Mouse (Mus musculus) embryo, embryonic 10 days (tissue): ENCODE measurements around the gene Kalrn.

Source experiments
- DNase-seq: peaks from one replicate; pipeline ENCODE4 v3.0.0-alpha.2; 2015; ENCODE audit warnings: low spot score

The Kalrn gene

DNA sequence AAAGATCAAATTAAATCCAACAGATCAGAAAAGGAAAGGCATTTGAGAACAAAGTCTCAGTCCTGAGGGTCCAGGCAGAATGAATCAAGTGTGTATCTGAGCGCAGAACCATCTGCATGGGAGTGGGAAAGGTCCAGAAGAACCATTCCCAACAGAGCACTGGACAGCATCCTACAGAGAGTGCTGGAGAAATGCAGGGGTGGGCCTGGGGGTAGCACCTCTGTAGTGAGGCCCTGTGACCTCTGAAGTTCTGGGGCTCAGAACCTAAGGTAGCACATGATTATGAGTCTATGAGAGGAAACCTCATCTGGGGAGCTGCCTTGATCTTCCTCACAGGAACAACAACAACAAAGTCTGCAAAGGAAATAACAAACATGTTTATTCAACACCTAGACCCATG, 20.6 kb downstream of the Kalrn start:
- DNase-seq, result no peak

DNA sequence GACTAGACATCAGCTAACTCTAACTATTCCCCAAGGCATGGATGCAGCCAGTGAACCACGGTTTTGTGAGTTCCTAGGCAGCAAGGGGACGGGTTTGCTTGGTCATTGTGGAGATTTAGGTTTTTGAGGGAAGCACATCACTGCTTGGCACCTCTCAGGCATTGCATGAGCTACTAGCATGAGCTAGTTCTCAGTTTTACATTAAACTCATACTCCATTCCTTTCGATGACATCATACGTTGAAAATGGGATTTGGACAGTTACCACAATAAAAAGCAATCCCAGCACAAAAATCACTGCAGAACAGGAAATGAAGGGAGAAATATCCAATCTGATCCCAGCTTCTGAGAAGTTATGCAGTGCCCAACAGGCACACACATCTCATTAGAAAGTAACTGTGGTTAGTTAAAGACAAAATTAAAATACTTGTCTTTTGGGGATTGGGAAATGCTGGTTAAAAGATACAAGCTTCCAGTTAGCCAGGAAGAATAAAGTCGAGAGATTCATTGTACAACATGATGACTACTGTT, 23.8 kb downstream of the Kalrn start:
- no peak for DNase-seq

DNA sequence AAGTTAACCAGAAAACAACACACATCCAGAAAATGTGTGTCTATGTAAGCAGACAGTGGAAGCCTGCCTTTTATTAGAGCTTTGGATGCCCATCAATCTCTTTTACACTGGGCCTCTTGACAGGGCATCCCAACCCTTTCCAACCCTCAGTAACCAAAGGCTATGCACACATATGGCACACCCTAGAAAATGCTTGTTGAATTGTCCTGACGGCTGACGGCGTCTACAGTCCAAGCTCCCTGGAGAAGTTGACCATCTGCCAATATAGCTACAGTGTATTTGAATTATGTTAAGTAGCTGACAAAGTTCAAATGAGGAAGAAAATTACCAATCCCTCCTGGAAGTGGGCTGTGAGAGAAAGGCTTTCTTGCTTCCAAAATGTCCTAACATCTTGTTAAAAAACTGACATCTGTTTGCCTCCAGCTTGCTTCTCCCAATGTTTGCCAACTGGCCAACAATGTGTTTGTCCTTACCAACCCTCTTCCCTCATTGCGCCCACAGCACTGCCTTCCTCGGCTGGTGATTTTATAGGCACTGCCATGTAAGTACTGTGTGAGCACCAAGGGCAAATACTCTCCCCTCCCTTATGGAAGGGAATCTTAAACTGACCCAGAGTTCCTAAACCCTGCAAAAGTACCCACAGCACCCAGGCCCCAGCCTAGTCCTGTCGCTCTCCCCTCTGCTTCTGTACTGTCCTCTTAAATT, 26.4 kb downstream of the Kalrn start:
- no peak for DNase-seq

DNA sequence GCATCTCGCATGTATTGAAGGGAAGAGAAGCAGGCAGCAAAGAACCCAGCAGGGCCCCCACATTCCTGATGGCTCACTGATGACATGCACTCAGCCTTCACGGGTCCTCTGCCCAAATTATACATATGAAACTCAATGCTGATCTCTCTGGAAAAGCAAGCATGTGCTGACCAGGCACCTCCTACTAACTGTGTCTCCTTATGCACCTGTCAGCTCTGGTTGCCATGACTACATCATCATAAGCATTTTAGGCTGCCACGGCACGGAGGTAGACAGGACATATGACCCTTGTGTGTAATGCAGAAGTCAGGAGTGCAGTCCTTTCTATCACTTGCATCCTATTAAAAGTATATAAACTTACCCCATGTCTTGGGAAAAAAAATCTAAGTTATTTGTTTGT, 29.6 kb downstream of the Kalrn start:
- DNase-seq, result no peak

DNA sequence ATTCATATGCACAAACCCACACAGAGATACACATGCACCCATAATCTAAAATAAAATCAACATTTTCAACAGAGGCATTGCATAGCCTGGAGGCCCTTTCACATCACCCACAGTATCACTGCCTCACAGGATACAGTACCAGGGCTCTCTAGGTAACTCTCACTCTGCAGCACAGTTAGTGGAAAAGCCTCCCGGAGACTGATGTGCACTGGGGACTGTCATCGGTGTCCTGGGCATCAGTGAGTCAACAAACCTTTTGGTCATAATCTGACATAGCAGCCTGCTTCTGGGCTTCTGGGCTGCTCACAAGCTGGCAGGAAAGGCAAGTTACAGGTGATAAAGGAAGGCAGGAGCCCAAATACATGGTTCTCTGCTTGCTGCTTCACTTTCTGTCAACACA, 31.0 kb downstream of the Kalrn start:
- DNase-seq, result no peak

DNA sequence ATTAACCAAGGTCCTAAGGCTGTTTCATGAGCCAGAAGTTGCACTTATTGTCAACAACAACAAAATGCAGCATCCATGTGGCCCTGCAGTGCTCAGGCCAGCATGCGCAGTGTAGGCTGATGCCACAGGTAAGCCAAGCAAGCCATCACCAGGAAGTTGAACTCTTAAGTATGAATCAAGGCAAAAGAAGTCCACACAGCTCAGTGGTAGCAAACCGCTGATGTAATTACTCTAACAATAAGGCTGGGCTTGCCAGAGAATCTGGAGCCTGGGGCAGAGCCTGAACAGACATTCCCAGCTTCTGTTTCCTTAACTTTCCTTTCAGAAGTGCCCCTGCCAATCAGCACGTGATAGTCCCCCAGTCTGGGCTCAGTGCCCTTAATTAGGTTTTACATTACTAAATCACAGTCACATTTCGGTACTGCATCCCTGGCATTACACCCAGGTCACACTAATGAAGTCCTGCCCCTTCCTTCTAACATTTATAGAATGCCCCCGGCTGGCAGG, 34.6 kb downstream of the Kalrn start:
- no peak for DNase-seq

DNA sequence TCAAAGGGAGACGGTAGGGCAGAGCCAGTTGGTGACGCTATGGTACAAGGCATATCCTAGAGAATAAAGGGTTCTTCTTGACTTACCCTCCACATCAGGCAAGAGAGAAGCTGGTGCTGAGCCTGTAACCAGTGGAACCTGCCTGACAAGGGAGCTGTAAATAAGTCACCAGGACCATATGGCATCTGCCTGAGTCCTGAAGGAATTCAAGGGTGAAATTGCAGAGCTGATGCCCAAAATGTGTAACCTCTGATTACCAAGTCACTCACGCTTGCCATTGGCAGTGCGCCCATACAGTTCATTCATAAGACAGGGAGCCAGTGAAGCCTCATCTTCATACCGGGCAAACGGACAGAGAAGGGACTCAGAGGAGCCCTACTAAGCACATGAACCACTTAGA, 37.0 kb downstream of the Kalrn start:
- DNase-seq, result no peak

DNA sequence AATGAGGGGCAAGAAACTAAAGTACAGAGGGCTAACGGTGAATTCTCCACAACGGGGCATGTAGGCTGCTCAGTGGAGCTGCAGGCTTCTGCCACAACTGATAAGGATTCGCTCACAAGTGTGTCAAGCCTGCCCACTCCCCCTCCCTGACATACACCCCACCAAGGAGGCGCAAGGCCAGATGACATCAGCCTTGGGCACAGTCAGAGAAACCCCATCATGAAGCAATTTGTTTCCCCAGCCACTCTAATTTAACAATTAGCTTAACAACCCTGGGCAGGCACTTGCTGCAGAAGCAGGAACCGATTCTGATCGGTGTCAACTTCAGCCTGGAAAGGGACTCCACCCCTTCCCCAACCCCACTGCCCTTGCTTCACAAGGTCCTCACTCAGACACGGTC, 38.2 kb downstream of the Kalrn start:
- DNase-seq, result no peak

DNA sequence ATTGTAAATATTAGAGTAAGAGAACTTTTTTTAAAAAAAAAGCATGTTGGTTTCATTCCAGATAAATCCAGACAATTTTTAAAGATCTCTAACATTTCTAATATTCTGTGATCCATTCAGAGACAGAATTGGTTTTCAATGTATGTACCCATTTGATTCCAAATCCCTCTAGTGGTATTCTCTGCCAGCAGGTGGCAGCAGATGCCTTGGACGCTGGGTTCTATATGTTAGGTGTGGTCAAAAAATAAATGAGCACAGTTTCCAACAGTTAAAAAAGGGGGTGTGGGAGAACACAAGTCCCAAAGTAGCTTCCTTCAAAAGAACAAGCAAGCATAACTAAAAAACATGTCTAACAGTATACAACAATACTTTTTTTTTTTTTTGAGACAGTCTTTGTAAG, 41.8 kb downstream of the Kalrn start:
- DNase-seq, result peak; percentile 79

DNA sequence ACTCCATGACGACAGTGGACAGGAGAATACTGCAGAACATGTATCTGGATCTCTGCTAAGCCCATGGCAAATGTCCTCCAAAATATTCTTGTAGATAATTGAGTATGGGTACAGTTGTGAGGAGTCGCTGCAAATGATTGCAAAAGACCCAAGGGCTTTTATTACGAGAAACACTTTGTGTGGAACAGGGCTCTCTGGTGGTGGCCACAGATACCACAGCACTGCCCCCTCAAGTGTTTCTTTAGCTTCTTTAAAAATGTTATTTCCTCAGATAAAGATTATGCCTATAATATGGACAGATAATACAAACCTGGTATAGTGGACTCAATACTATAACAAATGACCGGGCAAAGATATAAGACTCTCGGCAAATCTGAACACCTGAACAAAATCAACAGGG, 43.3 kb downstream of the Kalrn start:
- no peak for DNase-seq

DNA sequence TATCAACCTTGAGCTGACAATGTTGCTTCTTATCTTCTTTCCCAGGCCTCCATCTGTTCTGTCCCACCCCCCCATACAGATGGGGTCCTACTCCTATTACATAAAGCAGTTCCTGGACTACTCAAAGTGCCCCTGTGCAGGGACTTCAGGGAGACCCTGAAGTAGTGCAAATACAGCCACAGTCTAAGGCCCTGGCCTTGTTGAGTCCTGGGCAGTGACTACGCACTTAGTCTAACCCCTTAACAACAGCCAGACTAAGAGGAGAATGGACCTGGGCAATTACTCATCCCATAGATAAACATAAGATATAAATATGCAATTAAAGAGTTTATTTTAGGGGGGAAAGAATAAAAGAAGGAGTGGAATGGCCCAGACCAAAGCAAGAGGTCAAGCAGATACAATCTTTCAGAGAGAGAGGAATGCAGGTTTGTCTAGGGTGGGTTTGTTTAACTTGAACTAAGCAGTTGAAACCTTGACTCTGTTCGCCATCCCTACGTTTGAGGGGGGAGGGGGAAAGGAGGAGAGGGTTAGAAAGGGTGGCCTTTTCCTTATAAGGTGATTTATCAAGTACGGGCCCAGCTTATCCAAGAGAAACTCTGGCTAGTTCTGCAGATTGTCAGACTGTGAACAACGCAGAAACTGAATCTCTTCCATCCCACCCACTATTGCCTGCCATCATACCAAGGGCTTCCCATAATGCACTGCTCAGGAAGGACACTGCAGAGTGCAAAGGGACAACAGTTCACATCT, 44.9 kb downstream of the Kalrn start:
- no peak for DNase-seq

DNA sequence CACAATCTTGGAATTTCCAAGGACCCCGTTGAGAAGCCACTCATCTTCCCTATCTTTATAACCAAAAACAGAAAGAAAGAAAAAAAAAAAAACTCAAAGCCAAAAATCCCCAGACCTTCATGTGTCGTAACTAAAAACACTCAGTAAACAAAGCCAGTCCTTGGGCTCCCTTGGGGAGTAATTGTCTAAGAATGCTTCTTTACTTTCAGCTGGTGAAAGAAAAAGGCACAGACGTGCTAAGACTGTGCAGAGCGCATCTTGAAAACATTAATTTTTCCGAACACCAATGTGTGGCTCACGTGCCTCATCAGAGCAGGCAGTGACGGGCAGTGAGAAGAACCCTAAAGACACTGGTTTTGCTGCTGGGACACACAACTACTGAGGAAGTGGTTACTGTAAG, 47.0 kb downstream of the Kalrn start:
- no peak for DNase-seq

DNA sequence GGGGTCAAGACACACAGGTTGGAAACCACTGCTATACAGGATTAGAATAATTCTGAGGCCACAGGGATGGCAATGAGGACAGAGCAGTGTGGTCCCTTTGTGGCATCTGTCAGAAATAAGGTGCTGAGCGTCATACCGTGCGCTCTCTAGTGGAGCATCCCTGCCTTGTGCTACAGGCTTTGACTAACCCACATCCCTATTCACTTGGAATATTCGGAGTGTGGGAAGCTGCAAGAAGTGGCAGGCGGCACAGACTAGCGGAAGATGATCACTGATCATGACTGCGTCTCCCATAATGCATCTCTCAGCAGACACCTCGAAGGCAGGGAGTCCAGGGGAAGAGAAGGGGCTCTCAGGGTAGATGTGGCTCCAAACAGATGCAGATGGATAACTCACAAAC, 47.5 kb downstream of the Kalrn start:
- DNase-seq, result no peak

DNA sequence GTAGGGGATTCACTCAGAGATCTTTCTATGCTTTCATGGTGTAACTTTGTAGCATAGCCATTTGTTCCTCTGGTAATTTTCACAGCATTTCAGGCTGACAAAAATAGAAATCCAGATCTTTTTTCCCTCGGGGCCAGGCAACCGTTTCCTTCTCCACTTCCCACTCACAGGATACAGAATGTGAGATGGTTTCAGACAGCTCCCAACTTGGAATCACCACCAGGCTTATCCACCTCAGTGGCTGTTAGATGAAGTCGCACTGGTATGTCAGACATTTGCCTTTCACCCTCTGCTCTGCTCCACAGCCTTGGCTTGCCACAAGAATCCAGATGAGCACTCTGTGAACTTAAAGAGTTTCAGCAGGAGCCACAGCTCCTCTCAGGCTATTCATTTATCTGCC, 48.1 kb downstream of the Kalrn start:
- no peak for DNase-seq

DNA sequence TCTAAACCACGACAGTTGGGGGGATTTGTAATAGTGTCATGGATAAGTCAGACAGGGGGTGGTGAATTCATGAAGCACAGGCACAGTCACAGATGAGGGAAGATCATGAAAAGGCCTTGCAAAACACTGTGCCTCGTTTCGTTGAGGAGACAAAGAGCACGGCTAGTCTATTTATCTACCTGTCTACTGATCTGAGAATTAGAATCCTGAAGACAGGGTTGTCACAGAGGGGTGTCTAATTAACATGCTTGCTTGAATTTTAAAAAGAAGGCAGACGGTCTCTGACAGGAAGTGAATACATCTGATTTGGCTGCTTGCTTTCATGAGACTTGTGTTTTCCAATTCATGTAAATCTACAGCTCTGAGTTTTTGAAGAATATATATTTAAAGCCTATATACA, 52.3 kb downstream of the Kalrn start:
- no peak for DNase-seq

DNA sequence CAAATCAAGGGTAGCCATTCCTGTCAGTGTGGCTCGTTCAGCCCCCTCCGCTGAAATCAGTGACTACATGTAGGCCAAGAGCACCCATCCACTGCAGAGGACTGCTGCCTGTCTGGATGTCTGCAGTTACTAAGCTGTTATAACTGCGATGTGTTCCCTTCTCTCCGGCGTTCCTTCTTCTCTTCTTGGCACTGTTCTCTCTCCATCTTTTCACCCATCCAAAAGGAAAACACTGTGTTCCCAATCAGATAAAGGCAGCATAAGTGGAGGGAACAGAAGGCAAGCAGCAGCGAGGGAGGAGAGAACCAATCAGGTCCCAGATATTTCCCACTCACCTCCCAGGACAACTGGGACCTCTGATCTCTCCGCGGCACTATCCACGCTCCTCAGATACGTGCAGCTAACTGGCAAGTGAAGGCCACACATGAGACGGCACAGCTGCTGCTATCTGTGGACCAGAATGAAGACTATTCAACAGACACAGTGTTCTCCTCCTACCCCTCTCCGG, 56.4 kb downstream of the Kalrn start:
- no peak for DNase-seq

DNA sequence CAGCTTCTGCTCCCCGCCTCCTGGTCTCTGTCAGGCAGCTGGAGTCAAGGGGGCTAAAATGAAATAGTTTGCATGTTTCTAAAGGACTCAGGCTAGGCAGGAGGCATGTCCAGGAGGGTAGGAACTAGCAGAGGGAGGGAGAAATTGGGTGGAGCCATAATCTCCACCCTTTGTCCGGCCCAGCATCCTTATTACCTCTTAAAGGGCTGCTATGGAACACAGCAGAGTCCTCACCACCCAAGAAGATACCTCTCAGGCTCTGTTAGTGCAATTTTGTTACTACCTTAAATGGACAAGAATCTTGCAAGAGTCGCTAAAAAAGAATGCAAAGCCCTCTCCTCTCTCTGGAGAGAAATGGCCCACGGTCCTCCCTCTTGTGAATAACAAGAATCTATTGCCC, 57.8 kb downstream of the Kalrn start:
- no peak for DNase-seq

DNA sequence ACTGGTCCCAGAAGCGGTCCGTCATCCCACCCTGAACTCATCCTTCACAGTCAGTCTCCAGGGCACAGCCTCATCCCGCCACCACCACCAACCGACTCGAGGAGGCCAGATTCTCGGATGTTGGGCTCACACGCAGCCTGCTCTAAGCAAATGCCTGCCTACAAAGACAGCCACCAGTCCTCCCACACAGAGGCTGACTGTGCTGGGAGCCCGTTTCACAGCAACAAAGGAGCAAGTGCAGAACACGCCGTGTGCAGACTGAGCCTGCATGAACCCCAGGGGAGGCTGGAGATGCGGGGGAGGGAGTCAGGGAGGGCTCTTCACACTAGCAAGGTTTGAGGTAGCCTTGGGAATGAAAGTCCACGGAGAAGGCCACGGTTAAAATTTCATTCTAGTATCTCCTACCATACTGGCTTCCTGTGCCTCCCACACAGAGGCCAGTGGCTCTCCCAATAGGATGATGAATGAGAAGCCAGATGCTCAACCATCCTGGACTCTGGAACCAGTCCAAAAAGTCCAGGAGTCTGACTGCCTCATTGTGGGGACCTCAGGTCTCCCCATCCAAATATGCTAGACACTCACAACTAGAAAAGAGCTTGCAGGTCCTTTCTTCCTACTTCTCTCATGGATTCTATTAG, 59.3 kb downstream of the Kalrn start:
- no peak for DNase-seq

DNA sequence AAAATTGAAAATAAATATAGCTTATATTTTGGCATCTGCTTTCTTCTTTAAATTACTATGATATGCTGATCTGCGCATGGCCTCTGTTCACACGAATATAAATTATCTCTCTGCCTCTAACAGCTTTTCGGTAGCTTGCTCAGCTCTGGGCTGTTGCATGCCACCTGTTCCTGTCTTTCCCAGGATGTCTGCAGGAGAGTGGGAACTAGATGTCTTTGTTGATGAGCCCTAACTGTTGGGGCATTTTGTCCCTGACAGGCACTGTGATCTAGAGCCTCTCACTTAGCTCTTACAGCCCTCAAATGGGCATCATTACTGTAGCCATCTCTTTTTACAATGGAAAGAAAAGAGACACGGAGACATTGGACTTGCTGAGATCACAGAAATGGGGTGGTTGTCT, 61.0 kb downstream of the Kalrn start:
- no peak for DNase-seq

DNA sequence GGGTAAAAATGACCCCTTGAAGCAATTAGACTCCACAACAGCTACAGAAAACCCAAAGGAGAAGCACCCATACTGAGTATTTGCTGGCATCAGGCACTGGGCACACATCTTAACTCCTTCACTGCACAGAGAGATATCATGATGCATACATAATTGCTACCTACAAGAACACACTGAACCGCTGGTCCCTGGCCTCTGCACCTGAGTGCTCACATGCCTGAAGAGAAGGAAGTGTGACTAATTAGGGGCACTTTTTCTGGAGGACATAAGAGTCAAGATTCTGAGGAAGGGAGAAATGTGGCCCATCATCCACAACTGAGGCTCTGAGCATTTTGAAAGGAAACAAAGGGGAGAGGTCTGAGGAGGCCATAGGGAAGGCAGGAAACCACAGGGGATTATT, 65.2 kb downstream of the Kalrn start:
- DNase-seq, result no peak

DNA sequence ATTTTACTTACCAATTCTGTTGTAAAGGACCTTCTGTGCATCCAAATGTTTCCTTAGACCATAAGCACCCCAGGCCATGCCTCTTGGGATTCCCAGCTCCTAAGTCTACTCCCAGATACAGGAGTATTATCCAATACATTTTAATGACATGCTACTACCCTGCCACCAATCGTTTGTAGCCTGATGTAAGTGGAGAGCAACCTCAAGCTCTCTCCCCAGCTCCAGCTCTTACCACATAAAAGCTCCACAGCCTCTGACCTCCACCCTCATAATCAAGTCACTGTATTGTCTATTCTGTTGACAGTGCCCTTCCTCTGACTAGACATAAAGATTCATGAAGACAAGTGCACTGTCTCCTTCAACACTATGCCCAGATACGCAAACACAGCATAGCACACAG, 67.3 kb downstream of the Kalrn start:
- no peak for DNase-seq

DNA sequence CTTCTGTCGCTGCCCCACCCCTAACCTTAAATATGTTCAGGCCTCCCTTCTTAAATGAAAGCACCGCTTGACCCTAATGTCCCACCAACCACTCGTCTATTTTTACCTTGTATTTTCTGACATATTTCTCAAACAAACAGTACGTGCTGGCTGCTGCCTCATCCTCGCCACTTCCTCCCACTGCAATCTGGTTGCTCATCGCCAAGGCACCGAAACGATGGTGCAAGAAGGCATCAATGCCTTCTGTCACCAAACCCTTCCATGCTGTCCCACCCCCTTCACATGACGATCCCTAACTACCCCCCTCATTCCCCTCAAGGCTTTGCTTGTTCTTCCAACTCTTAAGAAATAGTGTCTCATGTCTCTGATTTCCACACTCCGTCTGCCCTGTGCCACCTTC, 69.1 kb downstream of the Kalrn start:
- DNase-seq, result no peak

DNA sequence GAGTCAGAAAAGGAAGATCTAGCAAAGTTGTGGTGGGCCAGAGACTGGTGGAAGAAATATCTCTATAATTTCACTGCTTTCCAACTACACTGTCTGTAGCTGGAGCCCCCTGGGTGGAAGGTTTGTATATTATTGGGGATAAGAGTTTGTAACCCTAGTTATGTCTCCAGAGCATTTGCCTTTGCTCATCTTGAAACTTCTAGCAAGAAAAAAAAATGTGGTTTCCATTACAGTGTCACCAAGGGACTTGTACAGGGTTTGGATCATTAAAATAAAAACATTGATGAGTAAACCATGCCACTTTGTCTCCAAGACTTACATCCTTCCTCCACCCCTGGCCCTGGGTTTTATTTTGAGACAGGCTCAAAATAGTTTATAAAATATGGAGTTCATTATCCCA, 71.2 kb downstream of the Kalrn start:
- DNase-seq, result no peak
